Mouse (Mus musculus) MEL (cell line): ENCODE measurements around the gene Dxo.

Source experiments
- CTCF ChIP-seq, 3 experiments: IDR thresholded peaks in 2 of 3; conservative IDR thresholded peaks in 1 of 3; 2 replicates each; pipeline ENCODE4 v1.5.1; 2011 to 2012; ENCODE audit warnings: low read length in 3 of 3, low read depth in 2 of 3, mild to moderate bottlenecking in 2 of 3, improper control_type of control experiment in 1 of 3, inconsistent platforms in 1 of 3, mixed read lengths in 1 of 3, moderate library complexity in 1 of 3; ENCODE audit not compliant: control insufficient read depth in 1 of 3, insufficient read depth in 1 of 3, poor library complexity in 1 of 3, severe bottlenecking in 1 of 3
- EP300 ChIP-seq, 2 experiments: IDR thresholded peaks; 2 replicates each; pipeline ENCODE4 v1.6.1; 2011; ENCODE audit warnings: improper control_type of control experiment in 2 of 2, low read length in 2 of 2, low read depth in 1 of 2, mild to moderate bottlenecking in 1 of 2
- ETS1 ChIP-seq: IDR thresholded peaks from 2 replicates; pipeline ENCODE4 v1.6.1; 2012; ENCODE audit warnings: low read depth, mild to moderate bottlenecking, inconsistent platforms, low read length, improper control_type of control experiment, moderate library complexity
- GABPA ChIP-seq: IDR thresholded peaks from 2 replicates; pipeline ENCODE4 v1.6.1; 2012; ENCODE audit warnings: low read depth, mild to moderate bottlenecking, inconsistent platforms, low read length, improper control_type of control experiment, moderate library complexity
- GATA1 ChIP-seq: IDR thresholded peaks from 2 replicates; pipeline ENCODE4 v1.6.1; 2011; ENCODE audit warnings: low read depth, low read length, improper control_type of control experiment
- MAZ ChIP-seq: IDR thresholded peaks from 2 replicates; pipeline ENCODE4 v1.6.1; 2012; ENCODE audit warnings: low read depth, mild to moderate bottlenecking, inconsistent platforms, low read length, improper control_type of control experiment
- MEF2A ChIP-seq: IDR thresholded peaks from 2 replicates; pipeline ENCODE4 v1.6.1; 2014; ENCODE audit warnings: low read depth, mild to moderate bottlenecking, inconsistent platforms, low read length, improper control_type of control experiment; ENCODE audit not compliant: poor library complexity, insufficient replicate concordance, severe bottlenecking; ENCODE audit errors: extremely low read depth
- POLR2A ChIP-seq, 2 experiments: IDR thresholded peaks; 2 replicates each; pipeline ENCODE4 v1.6.1; 2011 to 2012; ENCODE audit warnings: low read length in 2 of 2, mild to moderate bottlenecking in 2 of 2, control low read depth in 1 of 2, improper control_type of control experiment in 1 of 2, low read depth in 1 of 2, moderate library complexity in 1 of 2; ENCODE audit not compliant: control insufficient read depth in 1 of 2, insufficient read depth in 1 of 2, poor library complexity in 1 of 2
- POLR2AphosphoS2 ChIP-seq: IDR thresholded peaks from 2 replicates; pipeline ENCODE4 v1.6.1; 2011; ENCODE audit warnings: low read length, improper control_type of control experiment
- RAD21 ChIP-seq: IDR thresholded peaks from 2 replicates; pipeline ENCODE4 v1.6.1; 2011; ENCODE audit warnings: mild to moderate bottlenecking, low read depth, low read length, improper control_type of control experiment
- TCF12 ChIP-seq: IDR thresholded peaks from 2 replicates; pipeline ENCODE4 v1.6.1; 2014; ENCODE audit warnings: low read depth, mild to moderate bottlenecking, inconsistent platforms, low read length, improper control_type of control experiment, moderate library complexity
- USF1 ChIP-seq: IDR thresholded peaks from 2 replicates; pipeline ENCODE4 v1.6.1; 2014; ENCODE audit warnings: low read depth, mild to moderate bottlenecking, inconsistent platforms, low read length, improper control_type of control experiment, moderate library complexity
- USF2 ChIP-seq, 2 experiments: IDR thresholded peaks; 2 replicates each; pipeline ENCODE4 v1.6.1; 2011 to 2012; ENCODE audit warnings: improper control_type of control experiment in 2 of 2, low read length in 2 of 2, borderline replicate concordance in 1 of 2, inconsistent platforms in 1 of 2, low read depth in 1 of 2, mild to moderate bottlenecking in 1 of 2; ENCODE audit not compliant: insufficient read depth in 1 of 2
- ZMIZ1 ChIP-seq: IDR thresholded peaks from 2 replicates; pipeline ENCODE4 v1.6.1; 2012; ENCODE audit warnings: low read depth, mild to moderate bottlenecking, inconsistent platforms, low read length, improper control_type of control experiment, moderate library complexity

DNA sequence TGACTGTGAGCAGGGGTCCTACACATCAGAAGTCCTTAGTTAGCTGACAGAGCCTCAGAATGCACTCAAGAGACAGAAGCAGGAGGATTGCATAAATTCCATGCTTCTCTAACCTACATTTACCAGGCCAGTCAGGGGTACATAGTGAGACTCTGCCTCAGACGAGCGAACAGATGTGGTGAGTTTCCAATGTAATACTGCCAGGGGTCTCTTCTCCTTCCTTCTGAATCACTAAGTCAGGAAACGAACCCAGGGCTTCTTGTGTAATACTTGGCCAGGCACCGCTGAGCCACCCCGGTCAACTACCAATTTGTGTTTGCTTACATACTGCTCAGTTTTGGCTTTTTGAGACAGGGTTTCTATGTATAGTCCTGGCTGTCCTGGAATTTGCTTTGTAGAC is 51.1 kb downstream of the Dxo start:
- TF ChIP-seq USF2 (IDR thresholded peaks at IDR 0.05; ENCODE audit: borderline replicate concordance in 1 of 2, insufficient read depth in 1 of 2, low read depth in 1 of 2, low read length in 2 of 2) (no peak), POLR2A (IDR thresholded peaks at IDR 0.05; ENCODE audit: control insufficient read depth in 1 of 2, insufficient read depth in 1 of 2, low read depth in 1 of 2, low read length in 2 of 2, poor library complexity in 1 of 2) (no peak), USF1 (no peak), TCF12 (no peak), EP300 (IDR thresholded peaks at IDR 0.05; ENCODE audit: low read depth in 1 of 2, low read length in 2 of 2) (no peak), GATA1 (no peak), ZMIZ1 (no peak), GABPA (no peak), CTCF (IDR thresholded peaks at IDR 0.05 in 2 of 3, conservative IDR thresholded peaks at IDR 0.05 in 1 of 3; ENCODE audit: control insufficient read depth in 1 of 3, insufficient read depth in 1 of 3, low read depth in 2 of 3, low read length in 3 of 3, poor library complexity in 1 of 3, severe bottlenecking in 1 of 3) (no peak), MAZ (no peak), ETS1 (no peak), POLR2AphosphoS2 (no peak), RAD21 (no peak), MEF2A (no peak)
